Mouse (Mus musculus): ENCODE measurements at regions not wholly inside any gene's neighbourhood (a gene's known extent, or its start where the extent isn't known, plus 50 kb on each side); places are given as distances from the start of the nearest gene placed in this dataset.

GRCm38 (mm10) chr16:3247755-3248110, 343.1 kb upstream of the Olfr161 start:
- TF ChIP-seq USF1 (IDR thresholded peaks at IDR 0.05; ENCODE audit: low read depth) (no peak), POLR2A (IDR thresholded peaks at IDR 0.05; ENCODE audit: insufficient read length, low read depth) (no peak), MAX (IDR thresholded peaks at IDR 0.05; ENCODE audit: low read depth) (no peak), E2F4 (IDR thresholded peaks at IDR 0.05; ENCODE audit: insufficient read depth) (no peak), MYOD1 (IDR thresholded peaks at IDR 0.05; ENCODE audit: control insufficient read depth in 1 of 3, insufficient read length in 2 of 3, low read depth in 2 of 3) (no peak), POLR2AphosphoS2 (IDR thresholded peaks at IDR 0.05; ENCODE audit: insufficient read length, low read depth) (no peak), CEBPB (IDR thresholded peaks at IDR 0.05; ENCODE audit: insufficient read depth, poor library complexity, severe bottlenecking) (no peak), TCF12 (IDR thresholded peaks at IDR 0.05; ENCODE audit: insufficient read depth, poor library complexity, severe bottlenecking) (no peak), REST (IDR thresholded peaks at IDR 0.05; ENCODE audit: insufficient read depth, insufficient read length) (no peak), MYOG (IDR thresholded peaks at IDR 0.05; ENCODE audit: control insufficient read depth in 1 of 3, insufficient read depth in 1 of 3, insufficient read length in 2 of 3, low read depth in 2 of 3) (no peak)

All from myocyte (in vitro differentiated cells).